Mouse (Mus musculus): ENCODE measurements at regions not wholly inside any gene's neighbourhood (a gene's known extent, or its start where the extent isn't known, plus 50 kb on each side); places are given as distances from the start of the nearest gene placed in this dataset.

DNA sequence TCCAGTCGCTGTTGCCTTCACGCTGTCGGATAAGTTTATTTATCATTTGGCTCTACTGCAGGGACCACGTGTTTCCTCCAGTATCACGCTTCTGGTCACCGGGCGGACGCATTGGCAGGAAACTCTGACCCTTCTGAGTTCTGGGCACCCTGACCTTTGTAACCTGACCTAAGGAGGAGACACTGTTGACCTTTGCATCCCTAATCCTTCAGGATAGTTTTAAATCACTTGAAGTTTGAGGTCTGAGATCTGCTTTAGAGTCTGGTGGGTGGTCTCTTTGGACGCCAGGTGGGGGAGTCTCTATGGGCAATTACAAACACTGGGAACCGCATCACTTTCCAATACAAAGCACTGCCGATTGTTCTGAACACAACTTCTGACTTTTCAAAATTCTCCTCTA, 192.6 kb upstream of the Nrip1 start:
- no peak overlapping the region for H3K27ac ChIP-seq (ENCODE audit: low read depth, low read length)
- DNase-seq (ENCODE audit: low spot score): no peak
- WGBS: 17% methylated on average over 11 of the region's 11 CpGs

DNA sequence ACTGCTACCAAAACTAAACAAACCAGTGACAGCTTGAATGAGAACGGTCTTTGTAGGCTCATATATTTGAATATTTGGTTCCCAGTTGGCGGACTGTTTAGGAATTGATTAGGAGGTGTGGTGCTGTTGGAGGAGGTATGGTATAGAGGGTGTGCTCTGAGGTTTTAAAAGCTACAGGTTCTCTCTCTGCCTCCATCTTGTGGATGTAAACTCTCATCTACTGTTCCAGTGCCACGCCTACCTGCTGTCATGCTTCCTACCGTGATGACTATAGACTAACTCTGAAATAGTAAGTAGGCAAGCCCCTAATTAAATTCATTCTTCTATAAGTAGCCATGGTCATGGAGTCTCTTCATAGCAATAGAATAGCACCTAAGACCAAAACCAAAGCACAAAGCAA, 181.2 kb upstream of the Nrip1 start:
- no peaks in the 10 kb centered on the region for H3K36me3 ChIP-seq (ENCODE audit: control insufficient read depth, insufficient read depth, low read length)
- H3K27ac ChIP-seq (ENCODE audit: low read depth, low read length): no peak overlapping the region
- ATAC-seq (ENCODE audit: insufficient read depth, low FRiP score, low TSS enrichment) (no peak), DNase-seq (ENCODE audit: low spot score) (no peak)
- WGBS: 89% methylated on average over 4 of the region's 4 CpGs
- H3K9me3 ChIP-seq (ENCODE audit: control insufficient read depth, low read length): no peaks in the 10 kb centered on the region
- no peak overlapping the region for H3K4me3 ChIP-seq (ENCODE audit: low read depth, low read length)
- no peak overlapping the region for H3K9ac ChIP-seq (ENCODE audit: low read length)
- no peaks in the 10 kb centered on the region for H3K27me3 ChIP-seq (ENCODE audit: control insufficient read depth, insufficient read depth, low read length)
- no peak overlapping the region for H3K4me2 ChIP-seq (ENCODE audit: low read depth)
- no peaks in the 10 kb centered on the region for H3K4me1 ChIP-seq (ENCODE audit: control insufficient read depth, insufficient read depth, low read length)

More for the DNA sequence above, 192.6 kb upstream of the Nrip1 start:
- Histone ChIP-seq H3K4me3 (ENCODE audit: low read depth, low read length) (no peak overlapping the region), H3K9me3 (ENCODE audit: control insufficient read depth, low read length) (no peaks in the 10 kb centered on the region), H3K27me3 (ENCODE audit: control insufficient read depth, insufficient read depth, low read length) (no peaks in the 10 kb centered on the region), H3K36me3 (ENCODE audit: control insufficient read depth, insufficient read depth, low read length) (no peaks in the 10 kb centered on the region), H3K4me1 (ENCODE audit: control insufficient read depth, insufficient read depth, low read length) (no peaks in the 10 kb centered on the region), H3K4me2 (ENCODE audit: low read depth) (no peak overlapping the region), H3K9ac (ENCODE audit: low read length) (no peak overlapping the region)
- no peak for ATAC-seq (ENCODE audit: insufficient read depth, low FRiP score, low TSS enrichment)

DNA sequence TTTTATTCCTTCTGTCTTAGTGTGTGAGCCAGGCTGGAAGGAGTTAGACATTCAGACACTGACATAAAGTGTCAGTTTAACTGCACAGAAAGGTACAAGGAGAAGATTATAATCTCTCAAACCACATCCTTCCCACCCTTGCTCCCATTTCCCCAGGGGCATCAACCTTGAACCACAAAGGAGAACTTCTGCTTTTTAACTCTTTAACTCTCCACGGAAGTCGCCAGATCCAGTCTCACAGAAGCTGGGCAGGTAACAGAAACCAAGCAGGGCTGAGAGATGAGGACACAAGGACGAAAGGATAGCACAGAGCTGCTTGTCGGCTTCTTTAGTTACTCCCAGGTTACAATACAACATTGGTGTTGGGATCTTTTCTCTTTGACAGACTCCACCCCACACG, 176.0 kb upstream of the Nrip1 start:
- Histone ChIP-seq H3K36me3 (ENCODE audit: control insufficient read depth, insufficient read depth, low read length) (no peaks in the 10 kb centered on the region), H3K4me3 (ENCODE audit: low read depth, low read length) (no peak overlapping the region), H3K27me3 (ENCODE audit: control insufficient read depth, insufficient read depth, low read length) (no peaks in the 10 kb centered on the region), H3K9me3 (ENCODE audit: control insufficient read depth, low read length) (no peaks in the 10 kb centered on the region), H3K4me1 (ENCODE audit: control insufficient read depth, insufficient read depth, low read length) (no peaks in the 10 kb centered on the region), H3K27ac (ENCODE audit: low read depth, low read length) (no peak overlapping the region), H3K9ac (ENCODE audit: low read length) (no peak overlapping the region), H3K4me2 (ENCODE audit: low read depth) (no peak overlapping the region)
- no peak for DNase-seq (ENCODE audit: low spot score)
- WGBS: 84% methylated on average over 5 of the region's 5 CpGs
- ATAC-seq (ENCODE audit: insufficient read depth, low FRiP score, low TSS enrichment): no peak

DNA sequence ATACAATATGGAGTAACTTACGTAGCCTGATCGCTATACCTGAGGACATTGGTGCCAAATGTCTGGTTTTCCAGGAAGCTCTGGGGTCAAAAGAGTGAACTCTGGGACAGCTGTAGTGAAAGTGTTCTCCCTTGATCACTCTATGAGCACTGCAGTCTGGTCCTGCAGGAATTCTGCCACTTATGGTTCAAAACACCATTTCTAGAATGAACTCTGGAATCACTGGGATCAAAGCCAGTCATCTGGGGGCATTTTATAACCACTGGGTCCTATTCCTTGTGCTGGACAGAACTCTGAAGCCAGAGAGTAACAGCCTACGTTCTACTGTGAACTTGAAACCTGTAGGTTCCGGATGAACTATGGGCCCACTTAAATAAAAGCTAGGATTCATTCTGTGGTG, 173.5 kb upstream of the Nrip1 start:
- Histone ChIP-seq H3K9me3 (ENCODE audit: control insufficient read depth, low read length) (no peaks in the 10 kb centered on the region), H3K27ac (ENCODE audit: low read depth, low read length) (no peak overlapping the region), H3K27me3 (ENCODE audit: control insufficient read depth, insufficient read depth, low read length) (no peaks in the 10 kb centered on the region), H3K9ac (ENCODE audit: low read length) (no peak overlapping the region), H3K4me3 (ENCODE audit: low read depth, low read length) (no peak overlapping the region), H3K4me2 (ENCODE audit: low read depth) (no peak overlapping the region), H3K36me3 (ENCODE audit: control insufficient read depth, insufficient read depth, low read length) (no peaks in the 10 kb centered on the region), H3K4me1 (ENCODE audit: control insufficient read depth, insufficient read depth, low read length) (no peaks in the 10 kb centered on the region)
- ATAC-seq (ENCODE audit: insufficient read depth, low FRiP score, low TSS enrichment) (no peak), DNase-seq (ENCODE audit: low spot score) (no peak)
- 84% methylated on average over 4 of the region's 4 CpGs for whole genome bisulfite sequencing

DNA sequence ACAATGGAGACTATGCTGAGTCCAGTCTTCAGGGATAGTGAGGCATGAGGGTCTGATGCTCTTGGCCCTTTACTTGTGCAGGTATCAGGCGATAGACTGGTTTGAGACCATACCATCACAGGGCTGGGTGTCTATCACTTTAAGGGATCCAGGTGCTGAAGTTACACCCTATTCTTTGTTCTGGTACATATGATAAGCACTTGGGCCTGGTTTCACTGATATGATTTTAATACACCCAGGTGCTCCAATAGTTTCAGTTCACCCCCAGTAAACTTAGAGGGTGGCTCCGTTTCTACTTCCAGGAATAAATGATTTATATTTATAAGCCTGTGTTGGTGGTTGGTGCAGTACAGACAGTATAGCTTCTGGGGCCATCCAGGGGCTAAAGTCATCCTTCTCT, 173.0 kb upstream of the Nrip1 start:
- Histone ChIP-seq H3K27ac (ENCODE audit: low read depth, low read length) (no peak overlapping the region), H3K4me2 (ENCODE audit: low read depth) (no peak overlapping the region), H3K4me3 (ENCODE audit: low read depth, low read length) (no peak overlapping the region), H3K36me3 (ENCODE audit: control insufficient read depth, insufficient read depth, low read length) (no peaks in the 10 kb centered on the region), H3K4me1 (ENCODE audit: control insufficient read depth, insufficient read depth, low read length) (no peaks in the 10 kb centered on the region), H3K9me3 (ENCODE audit: control insufficient read depth, low read length) (no peaks in the 10 kb centered on the region), H3K9ac (ENCODE audit: low read length) (no peak overlapping the region), H3K27me3 (ENCODE audit: control insufficient read depth, insufficient read depth, low read length) (no peaks in the 10 kb centered on the region)
- DNase-seq (ENCODE audit: low spot score) (no peak), ATAC-seq (ENCODE audit: insufficient read depth, low FRiP score, low TSS enrichment) (no peak)
- 95% methylated on average over 2 of the region's 2 CpGs for WGBS

DNA sequence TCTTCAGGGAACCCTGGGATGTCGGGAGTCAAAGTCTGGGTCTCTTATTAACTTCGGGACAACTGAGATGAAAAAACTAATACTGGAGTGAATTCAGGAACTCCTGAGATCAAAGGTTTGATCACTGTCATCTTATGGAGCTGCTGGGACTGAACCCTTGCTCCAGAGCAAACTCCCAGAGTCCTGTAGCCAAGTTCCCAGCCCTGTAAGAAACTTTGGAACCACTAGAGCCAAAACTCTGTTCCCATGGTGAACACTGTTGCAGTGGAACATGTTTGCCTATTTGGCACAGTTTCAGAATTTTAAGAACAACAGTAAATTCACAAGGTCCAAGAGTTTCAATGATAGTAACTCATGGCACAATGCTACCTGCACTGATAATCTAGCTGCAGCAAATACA, 172.3 kb upstream of the Nrip1 start:
- ATAC-seq (ENCODE audit: insufficient read depth, low FRiP score, low TSS enrichment): no peak
- no peaks in the 10 kb centered on the region for H3K36me3 ChIP-seq (ENCODE audit: control insufficient read depth, insufficient read depth, low read length)
- no peaks in the 10 kb centered on the region for H3K4me1 ChIP-seq (ENCODE audit: control insufficient read depth, insufficient read depth, low read length)
- no peak overlapping the region for H3K4me2 ChIP-seq (ENCODE audit: low read depth)
- no peak overlapping the region for H3K27ac ChIP-seq (ENCODE audit: low read depth, low read length)
- no peak overlapping the region for H3K4me3 ChIP-seq (ENCODE audit: low read depth, low read length)
- 81% methylated on average over 2 of the region's 2 CpGs for WGBS
- H3K27me3 ChIP-seq (ENCODE audit: control insufficient read depth, insufficient read depth, low read length): no peaks in the 10 kb centered on the region
- DNase-seq (ENCODE audit: low spot score): no peak
- H3K9ac ChIP-seq (ENCODE audit: low read length): no peak overlapping the region
- H3K9me3 ChIP-seq (ENCODE audit: control insufficient read depth, low read length): no peaks in the 10 kb centered on the region

DNA sequence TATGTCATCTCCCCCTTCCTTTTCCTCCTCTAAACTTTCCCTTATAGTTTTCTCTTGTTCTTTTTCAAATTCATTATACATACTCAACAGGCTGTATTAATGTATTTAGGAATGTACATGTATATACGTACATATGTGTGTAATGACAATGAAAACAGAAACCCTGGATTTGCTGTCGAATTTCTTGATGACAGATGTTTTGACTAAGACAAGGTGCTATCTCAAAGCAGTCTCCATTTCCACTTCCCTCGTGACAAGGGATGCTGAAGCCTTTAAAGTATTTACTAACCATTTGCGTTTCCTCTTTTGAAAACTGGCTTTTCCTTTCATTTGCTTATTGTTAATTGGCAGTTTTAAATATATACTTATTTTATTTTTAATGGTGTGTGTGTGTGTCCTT, 171.3 kb upstream of the Nrip1 start:
- WGBS: 87% methylated on average over 4 of the region's 4 CpGs
- Histone ChIP-seq H3K4me3 (ENCODE audit: low read depth, low read length) (no peak overlapping the region), H3K27me3 (ENCODE audit: control insufficient read depth, insufficient read depth, low read length) (no peaks in the 10 kb centered on the region), H3K27ac (ENCODE audit: low read depth, low read length) (no peak overlapping the region), H3K9me3 (ENCODE audit: control insufficient read depth, low read length) (no peaks in the 10 kb centered on the region), H3K4me1 (ENCODE audit: control insufficient read depth, insufficient read depth, low read length) (peaks cover 6% of the 10 kb centered on the region), H3K36me3 (ENCODE audit: control insufficient read depth, insufficient read depth, low read length) (no peaks in the 10 kb centered on the region), H3K4me2 (ENCODE audit: low read depth) (no peak overlapping the region), H3K9ac (ENCODE audit: low read length) (no peak overlapping the region)
- no peak for DNase-seq (ENCODE audit: low spot score)
- no peak for ATAC-seq (ENCODE audit: insufficient read depth, low FRiP score, low TSS enrichment)

DNA sequence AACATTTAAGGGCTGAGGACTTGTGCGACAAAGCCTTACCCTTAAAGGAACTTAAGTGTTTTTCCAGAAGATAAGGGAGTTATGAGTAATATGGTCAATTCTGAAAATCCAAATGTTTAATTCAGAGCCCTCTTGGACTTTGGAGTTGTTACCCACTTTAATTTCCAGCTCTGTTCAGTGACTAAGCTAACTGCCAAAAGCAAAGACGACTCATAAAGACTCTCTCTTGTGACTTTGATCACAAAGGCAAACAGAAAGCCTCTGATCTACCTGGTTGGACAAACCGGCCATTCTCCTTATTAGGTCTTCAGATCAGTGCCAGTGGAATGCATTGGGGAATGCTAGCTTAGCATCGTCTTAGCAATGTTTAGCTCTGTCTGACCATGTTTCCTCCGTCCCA, 167.3 kb upstream of the Nrip1 start:
- Histone ChIP-seq H3K36me3 (ENCODE audit: control insufficient read depth, insufficient read depth, low read length) (no peaks in the 10 kb centered on the region), H3K27me3 (ENCODE audit: control insufficient read depth, insufficient read depth, low read length) (no peaks in the 10 kb centered on the region), H3K4me3 (ENCODE audit: low read depth, low read length) (no peak overlapping the region), H3K4me2 (ENCODE audit: low read depth) (no peak overlapping the region), H3K27ac (ENCODE audit: low read depth, low read length) (no peak overlapping the region), H3K9ac (ENCODE audit: low read length) (no peak overlapping the region), H3K4me1 (ENCODE audit: control insufficient read depth, insufficient read depth, low read length) (peaks cover 11% of the 10 kb centered on the region), H3K9me3 (ENCODE audit: control insufficient read depth, low read length) (no peaks in the 10 kb centered on the region)
- DNase-seq (ENCODE audit: low spot score): no peak
- no peak for ATAC-seq (ENCODE audit: insufficient read depth, low FRiP score, low TSS enrichment)
- 69% methylated on average over 5 of the region's 5 CpGs for WGBS

DNA sequence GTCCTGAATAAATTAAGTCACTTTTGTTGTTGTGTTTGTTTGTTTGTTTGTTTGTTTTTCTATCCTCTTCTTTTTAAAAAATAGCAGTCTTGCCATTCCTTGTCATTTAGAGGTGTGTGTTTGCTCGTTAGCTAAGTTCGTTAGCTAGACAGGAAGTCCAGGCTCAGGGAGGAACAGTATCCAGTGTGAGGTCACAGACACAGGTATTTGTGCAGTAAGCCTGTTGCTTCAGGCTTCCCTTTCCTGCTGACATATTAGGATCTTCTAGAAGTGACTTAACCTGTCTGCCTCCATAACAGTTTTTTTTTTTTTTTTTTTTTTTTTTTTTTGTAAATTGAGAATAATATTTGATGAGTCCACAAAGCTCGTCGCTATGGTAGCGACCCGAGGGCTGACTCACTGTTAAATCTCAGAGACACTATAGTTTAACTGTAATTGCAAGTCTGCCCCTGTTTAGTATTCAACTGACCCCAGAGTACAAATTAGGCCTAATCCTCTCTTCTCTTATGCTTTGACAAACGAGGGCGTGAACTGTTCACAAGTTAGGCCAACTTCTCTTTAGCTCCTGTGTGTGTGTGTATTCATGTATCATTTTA, 166.8 kb upstream of the Nrip1 start:
- DNase-seq (ENCODE audit: low spot score): no peak
- WGBS: 70% methylated on average over 8 of the region's 8 CpGs
- no peak for ATAC-seq (ENCODE audit: insufficient read depth, low FRiP score, low TSS enrichment)

More for the DNA sequence above, 166.8 kb upstream of the Nrip1 start:
- Histone ChIP-seq H3K4me1 (ENCODE audit: control insufficient read depth, insufficient read depth, low read length) (peaks cover 11% of the 10 kb centered on the region), H3K4me3 (ENCODE audit: low read depth, low read length) (no peak overlapping the region), H3K36me3 (ENCODE audit: control insufficient read depth, insufficient read depth, low read length) (no peaks in the 10 kb centered on the region), H3K9ac (ENCODE audit: low read length) (no peak overlapping the region), H3K9me3 (ENCODE audit: control insufficient read depth, low read length) (no peaks in the 10 kb centered on the region), H3K4me2 (ENCODE audit: low read depth) (no peak overlapping the region), H3K27me3 (ENCODE audit: control insufficient read depth, insufficient read depth, low read length) (no peaks in the 10 kb centered on the region), H3K27ac (ENCODE audit: low read depth, low read length) (no peak overlapping the region)

Measured in neural tube, embryonic 11.5 days (tissue).